Mouse (Mus musculus) ZHBTc4 (cell line): ENCODE results near the gene Pih1d1.
"Not testable (repeated sequence)": the region's sequence is repeated elsewhere in the genome, so short reads cannot be mapped to it uniquely, and the experiment has no call there.

ENCODE experiments used
- DNase-seq: peaks from one replicate; pipeline ENCODE4 v3.0.0-alpha.2; 2011; ENCODE audit warnings: low read depth, low spot score

Pih1d1 gene

DNA sequence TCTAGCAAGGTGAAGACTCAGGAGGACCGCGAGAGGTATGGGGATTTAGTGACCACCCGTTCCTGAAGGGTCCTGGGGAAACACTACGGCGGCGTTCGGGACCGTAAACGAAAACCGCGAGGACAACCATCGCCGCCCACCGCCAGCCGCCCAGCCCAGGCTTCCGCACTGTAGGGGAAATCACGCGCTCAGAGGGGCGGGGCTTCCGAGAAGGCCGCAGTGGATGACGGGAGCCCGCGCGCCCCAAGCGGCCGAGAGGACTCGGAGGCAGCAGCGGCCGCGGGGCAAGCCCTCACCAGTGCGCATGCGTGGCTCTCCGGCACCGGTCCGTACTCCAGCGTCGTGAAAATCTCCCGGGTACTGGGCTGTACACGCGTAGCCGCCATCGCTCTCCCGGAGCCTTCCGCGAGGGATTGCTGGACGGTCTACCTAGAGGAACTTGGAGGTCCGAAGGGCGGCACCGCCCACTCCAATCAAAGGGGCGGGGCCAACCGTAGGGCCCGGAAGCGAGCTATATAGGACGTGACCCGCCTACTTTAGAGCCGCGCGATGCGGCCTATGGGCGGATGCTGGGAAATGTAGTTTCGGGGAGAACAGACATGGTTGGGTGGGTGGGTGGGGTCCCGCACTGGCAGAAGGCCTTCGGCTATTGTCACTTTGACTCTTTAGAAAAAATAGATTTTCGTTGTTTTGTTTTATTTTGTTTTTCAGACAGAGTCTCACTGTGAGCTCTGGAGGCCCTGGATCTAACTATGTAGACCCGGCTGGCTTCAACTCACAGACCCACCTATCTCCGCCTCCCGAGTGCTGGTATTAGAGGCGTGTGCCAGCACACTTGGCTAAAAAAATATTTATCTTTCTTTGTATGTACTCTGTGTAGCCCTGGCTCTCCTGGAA is at the start of gene Pih1d1, which contains the start of gene Aldh16a1:
Gene Pih1d1 (plus strand): TSS at position 208 of the 897 bp plus-strand sequence.
Gene Aldh16a1 (minus strand): TSS at position 489 of the 897 bp plus-strand sequence.
- DNase-seq: peak; percentile 98

DNA sequence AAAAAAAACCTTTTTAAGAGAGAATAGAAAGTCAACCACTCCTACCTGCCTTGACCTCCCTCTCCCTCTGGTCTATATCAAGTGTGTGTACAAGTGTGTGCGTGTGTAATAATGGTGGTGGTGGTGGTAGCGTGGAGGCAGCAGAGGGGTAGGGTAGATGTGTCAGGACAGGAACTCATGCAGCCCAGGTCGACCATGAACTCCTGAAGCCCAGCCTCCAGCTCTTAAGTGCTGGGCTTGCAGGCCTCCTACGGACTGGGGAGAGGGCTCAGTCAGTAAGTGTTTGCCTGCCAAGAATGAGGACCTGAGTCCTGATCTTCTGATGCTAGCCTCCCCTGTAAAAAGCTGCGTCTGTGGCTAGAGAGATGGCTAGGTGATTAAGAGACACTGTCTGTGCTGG is 49.2 kb upstream of the Pih1d1 start:
- DNase-seq: no peak

DNA sequence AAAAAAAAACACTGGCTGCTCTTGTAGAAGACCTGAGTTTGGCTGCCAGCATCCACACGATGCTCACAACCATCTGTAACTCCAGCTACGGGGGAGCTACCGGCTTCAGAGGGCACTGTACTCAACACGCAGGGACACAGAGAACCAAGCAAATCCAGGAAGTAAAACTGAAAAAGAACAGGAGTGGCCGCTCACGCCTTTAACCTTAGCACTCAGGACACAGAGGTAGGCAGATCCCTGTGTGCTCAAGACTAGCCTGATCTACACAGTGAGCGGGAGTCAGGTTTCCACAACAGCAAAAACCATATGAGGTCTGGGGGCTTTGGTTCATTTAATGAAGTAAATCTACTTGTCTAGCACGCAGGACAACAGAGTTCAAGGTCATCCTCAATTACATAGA is 48.6 kb upstream of the Pih1d1 start:
- DNase-seq: no peak

DNA sequence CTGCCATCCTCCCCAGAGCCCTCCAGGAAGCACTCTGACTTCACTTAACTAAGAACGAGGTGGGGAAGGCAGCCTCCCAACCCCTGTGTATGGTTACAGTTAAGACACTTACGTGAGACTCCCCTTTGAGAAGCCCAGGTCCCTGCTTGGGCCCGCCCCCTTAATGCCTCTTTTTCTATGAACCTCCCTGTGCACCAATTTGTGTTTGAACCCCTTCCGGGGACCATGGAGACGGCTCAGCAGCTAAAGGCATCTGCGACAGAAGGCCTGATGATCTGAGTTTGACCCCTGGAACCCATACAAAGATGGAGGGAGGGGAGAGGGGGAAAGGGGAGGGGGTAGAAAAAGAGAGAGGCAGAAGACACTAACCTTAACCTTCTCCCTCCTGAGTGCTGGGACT is 47.7 kb upstream of the Pih1d1 start:
- no peak for DNase-seq

DNA sequence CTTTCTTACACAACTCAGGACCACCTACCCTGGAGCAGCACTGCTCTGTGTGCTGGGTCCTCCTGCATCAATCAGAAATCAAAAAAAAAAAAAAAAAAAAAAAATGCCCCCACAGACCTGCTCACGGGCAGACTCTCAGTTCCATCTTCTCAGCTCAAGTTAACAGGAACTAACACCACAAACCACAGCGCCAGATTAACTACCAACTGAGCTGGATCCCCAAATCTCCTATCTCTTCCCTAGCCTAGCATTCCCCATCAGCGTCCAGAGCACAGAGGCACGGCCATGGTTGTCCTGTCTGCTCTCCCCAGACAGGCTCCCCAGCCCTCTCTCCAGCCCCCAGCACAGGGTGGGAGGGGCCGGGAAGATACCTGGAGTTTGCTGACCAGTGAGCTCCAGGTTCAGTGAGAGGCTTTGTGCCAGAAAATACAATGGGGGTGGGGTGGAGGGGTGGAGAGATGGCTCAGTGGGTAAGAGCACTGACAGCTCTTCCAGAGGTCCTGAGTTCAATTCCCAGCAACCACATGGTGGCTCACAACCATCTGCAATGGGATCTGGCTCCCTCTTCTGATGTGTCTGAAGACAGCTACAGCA is 47.0 kb upstream of the Pih1d1 start:
- no peak for DNase-seq

DNA sequence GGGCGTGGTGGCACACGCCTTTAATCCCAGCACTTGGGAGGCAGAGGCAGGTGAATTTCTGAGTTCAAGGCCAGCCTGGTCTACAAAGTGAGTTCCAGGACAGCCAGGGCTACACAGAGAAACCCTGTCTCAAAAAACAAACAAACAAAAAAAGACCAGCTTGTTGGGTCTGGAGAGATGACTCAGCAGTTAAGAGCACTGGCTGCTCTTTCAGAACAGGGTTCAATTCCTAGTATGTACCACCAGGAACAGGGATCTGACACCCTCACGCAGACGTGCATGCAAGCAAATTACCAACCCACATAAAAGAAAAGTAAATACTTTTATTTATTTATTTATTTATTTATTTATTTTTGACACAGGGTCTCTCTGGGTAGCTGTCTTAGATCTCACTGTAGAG is 44.0 kb upstream of the Pih1d1 start:
- DNase-seq: peak; percentile 34

DNA sequence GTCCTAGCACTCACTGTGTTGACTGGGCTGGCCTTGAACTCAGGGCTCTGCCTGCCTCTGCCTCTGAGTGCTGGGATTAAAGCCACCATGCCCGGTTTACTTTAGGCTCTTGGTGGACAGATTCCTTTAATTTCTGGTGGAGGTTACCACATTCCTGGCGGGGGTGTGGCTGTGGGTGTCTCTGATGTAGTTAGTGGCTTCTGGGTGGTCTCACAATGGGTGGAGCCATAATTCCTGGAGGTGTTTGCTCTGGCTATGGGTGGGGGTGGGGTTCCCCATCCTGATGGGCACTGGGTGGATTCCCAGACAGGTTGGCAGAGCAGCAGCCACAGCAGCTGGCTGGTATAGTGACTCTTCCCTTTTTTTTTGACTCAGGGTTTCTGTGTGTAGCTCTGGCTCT is 42.2 kb upstream of the Pih1d1 start:
- peak; percentile 89 for DNase-seq

DNA sequence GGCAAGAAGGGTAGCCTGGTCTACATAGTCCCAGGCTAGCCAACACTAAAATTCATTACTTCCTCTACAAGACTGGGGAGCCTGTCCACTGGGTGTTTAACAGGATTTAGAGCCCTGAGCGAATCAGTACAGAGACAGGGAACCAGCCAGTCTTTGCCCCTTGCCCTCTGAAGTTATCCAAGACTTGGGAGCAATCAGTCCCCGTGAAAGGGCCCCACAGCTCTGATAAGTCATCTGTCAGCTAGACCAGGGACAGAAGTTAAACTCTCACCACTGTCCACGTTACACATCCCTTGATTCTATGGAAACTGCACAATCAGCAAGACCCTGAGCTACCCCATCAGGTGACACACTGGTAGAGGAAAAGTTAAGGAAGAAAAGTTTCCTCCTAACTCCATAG is 41.6 kb upstream of the Pih1d1 start:
- DNase-seq: no peak

DNA sequence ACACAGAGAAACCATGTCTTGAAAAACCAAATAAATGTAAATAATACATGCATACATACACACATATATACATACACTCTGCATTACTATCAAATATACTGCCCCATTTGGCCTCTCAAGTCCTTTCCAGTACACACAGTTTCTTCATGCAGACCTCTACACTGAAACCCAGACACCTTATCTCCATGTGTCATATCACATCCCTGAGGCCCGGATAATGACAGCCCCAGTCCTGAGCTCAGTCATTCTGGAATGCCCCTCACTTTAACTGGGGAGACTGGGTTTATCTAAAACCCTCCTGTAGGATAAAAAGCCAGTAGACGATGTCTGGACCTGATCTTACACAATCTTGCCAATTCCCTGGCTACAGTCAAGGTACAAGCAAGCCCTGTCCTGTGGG is 40.6 kb upstream of the Pih1d1 start:
- DNase-seq: no peak

DNA sequence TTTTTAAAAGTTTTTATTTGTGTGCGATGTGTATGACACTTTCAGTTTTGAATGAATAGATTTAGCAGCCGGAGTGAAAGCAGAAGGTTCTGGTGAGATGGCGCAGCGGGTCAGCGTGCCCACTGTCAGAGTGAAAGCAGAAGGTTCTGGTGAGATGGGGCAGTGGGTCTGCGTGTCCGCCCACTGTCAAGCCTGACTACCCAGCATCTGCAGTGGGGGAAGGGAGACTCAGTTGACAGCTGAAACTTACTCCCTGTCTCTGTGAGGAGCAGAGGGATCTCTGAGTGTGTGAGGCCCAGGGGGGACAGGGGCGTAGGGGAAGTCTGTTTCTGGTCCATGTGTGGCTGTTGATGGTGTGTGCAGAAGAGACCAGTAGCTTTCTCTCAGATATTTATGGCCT is 36.5 kb upstream of the Pih1d1 start:
- DNase-seq: no peak

DNA sequence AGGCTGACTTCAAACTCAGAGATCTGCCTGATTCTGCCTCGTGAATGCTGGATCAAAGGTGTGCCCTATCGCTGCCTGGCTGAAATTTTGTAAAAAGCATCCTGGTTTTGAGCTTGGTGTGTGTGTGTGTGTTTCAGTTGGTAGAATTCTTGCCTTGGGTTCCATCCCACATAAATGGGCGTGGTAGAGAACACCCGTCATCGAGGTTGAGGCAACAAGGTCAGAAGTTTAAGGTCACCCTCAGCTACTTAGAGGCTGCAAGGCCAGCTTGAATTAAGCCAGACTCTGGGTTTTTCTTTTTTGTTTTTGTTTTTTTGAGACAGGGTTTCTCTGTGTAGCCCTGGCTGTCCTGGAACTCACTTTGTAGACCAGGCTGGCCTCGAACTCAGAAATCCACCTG is 35.8 kb upstream of the Pih1d1 start:
- DNase-seq: peak; percentile 71

DNA sequence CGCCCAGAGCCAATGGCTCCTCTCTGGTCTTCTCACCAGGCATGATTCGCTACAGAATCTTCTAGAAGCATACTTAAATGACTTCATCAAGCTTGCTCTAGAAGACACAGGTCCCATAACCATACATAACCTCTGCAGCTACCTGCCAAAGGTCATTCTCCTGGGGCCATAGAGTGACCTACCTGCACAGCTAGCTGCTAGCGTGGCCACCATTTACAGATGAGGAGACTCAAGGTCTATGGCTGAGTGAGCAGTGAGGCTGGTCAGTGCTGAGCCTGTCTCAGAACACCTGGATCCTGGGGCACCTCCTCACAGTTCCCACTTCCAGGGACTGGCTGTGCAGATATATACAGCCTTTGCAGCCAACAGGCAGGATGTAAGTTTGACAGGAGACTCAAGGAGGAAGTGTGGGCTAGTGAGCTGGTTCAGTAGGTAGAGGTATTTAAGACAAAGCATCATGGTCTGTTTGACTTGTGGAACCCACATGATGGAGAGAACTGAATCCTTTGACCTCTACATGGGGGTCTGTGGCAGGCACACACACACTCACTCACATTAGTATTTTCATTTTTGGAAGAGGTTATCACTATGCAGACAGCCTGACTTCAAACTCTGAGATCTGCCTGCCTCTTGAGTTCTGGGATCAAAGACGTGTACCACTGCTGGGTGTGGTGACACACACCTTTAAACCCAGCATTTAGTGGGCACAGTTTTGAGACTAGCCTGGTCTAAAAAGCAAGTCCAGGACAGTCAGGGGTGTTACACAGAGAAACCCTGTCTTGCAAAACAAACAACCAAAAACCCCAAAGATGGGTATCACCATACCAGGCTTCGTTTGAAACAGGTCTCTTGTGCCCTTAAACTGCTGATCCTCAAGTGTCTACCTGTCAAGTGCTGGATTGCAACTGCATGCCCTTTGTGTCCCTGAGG is 34.1 kb upstream of the Pih1d1 start:
- peak; percentile 34 for DNase-seq

DNA sequence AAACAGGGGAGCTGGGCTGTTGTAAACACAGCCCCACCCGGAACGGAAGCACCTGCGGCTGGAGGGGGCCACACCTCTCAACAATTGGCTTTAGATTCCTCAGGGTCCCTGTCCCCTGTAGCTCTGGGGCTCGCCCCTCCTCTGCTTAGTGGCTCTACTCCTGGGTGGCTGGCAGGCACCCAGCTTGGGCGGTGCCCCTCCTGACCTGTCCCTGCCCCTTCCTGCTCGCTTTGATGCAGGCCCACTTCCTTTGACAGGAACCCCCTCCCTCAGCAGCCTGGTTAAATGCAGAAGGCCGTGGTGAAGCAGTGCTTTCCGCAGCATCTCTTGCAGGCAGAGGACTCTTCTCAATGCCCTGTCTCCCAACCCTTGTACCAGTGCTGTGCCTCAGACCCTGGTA is 32.7 kb upstream of the Pih1d1 start:
- peak; percentile 76 for DNase-seq

DNA sequence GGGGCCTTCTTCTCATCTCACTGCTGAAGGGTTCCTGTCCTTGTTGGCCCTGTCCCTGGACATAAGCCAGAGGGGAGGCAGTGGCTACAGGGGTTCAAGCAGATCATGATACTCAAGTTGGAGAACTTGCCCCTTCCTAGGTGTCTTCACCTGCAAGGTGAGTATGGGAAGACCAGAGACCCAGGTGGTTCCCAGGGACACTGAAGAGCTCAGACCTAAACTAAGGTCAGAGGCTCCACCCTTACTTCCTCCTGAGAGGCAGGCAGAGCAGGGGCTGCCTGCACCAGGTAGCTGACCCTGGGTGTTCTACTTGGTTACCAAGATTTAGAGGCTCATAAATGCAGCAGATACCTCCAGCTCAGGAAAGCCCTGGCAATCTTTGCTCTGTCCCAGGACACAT is 32.1 kb upstream of the Pih1d1 start:
- DNase-seq: peak; percentile 35

DNA sequence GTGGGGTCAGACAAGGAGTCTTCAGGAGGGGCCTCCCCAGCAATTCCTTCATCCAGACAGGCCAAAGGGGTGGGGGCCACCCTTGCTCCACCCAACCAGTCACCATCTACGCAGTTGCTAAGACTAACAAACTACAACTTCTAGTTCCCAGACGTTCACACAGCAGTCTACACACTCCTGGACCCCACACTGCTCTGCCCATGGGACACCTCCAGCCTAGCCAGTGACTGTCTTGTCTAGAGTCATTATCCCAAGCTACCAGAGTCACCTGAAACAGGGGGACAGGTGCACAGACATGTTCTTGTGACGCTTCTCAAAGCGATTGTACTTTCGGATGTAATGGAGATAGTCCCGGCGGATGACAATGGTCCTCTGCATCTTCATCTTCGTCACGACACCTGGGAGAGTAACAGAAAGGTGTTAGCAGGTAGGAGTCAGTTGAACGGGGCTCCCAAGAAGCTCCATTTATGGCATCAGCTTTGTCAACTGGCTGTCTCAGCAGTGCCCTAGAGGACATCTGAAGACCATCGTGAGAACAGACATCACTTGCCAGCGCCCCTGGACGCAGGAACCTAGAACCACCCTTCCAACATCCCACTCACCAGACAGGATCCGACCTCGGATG is 31.4 kb upstream of the Pih1d1 start:
- no peak for DNase-seq

DNA sequence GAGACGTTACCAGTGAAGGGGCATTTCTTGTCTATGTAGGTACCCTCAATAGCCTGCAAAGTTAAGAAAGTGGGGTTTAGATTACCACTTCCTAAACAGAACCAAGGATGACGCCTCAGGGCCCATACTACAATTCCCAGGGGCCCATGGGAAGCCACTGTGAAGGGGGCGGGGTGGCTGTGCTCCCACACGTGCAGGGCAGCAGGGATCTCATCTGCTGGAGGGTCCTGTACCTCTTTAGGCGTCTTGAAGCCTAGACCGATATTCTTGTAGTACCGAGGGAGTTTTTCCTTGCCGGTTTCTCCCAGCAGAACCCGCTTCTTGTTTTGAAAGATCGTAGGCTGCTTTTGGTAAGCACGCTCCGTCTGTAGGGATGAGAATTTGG is 30.9 kb upstream of the Pih1d1 start:
- peak; percentile 61 for DNase-seq

DNA sequence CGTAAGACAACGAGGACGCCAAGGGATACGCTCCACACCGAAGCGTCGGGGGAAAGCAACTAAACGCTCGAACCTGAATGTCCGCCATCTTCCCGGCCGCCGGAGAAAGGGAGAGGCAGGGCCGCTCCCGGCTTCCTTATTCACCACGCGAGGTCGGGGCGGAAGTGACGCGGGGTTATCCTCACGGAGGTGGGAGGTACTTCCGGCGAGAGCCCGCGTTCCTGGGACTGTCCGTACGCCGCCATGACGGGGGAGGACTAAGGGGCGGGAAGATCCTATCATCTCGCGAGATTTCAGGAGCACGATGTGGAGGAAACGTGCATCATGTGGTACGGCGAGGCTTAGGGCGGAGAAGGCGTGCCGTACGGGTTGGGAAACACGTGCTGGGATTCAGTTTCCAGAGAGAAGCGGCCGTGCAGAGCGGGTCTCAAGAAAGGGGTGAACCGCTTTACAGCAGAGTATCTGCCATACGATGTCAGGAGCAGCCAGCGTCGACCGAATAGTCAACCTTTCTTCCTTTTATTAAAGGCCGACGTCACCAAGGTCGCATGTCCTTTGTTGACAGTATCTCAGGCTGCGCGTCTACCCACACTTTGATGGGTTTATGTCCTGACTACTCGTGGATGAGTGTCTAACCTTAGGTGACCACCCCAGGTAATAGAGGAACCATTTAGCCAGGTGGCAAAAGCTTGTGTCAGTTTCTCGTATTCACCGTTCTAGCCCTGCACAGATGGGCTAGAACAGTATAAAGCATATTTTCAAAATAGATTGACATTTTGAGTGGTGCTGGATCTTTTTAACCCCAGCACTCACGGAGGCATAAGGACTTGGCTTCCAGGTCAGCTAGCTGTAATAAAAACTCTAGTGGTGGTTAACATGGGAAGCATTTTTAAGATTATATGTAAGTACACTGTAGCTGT is 29.6 kb upstream of the Pih1d1 start, which contains the start of gene Rps11:
Gene Rps11 (minus strand): TSS at position 216 of the 920 bp plus-strand sequence.
- DNase-seq: peak; percentile 100

DNA sequence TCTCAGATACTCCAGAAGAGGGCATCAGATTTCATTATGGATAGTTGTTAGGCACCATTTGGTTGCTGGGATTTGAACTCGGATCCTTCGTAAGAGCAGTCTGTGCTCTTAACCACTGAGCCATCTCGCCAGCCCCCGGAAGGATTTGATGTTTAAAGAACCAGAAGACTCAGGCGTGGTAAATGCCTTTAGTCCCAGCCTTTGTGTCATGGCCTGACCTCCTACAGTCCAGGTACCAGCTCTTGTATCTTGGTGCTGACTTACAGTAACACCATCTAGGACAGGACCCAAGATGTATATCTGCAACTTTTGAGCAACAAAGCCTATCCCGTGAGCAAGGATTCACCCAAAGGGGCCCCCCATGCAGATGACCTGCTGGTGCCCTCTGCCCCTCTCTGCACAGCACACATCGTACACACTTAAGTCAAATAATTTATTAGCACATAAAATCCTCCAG is 28.9 kb upstream of the Pih1d1 start:
- DNase-seq: peak; percentile 82

DNA sequence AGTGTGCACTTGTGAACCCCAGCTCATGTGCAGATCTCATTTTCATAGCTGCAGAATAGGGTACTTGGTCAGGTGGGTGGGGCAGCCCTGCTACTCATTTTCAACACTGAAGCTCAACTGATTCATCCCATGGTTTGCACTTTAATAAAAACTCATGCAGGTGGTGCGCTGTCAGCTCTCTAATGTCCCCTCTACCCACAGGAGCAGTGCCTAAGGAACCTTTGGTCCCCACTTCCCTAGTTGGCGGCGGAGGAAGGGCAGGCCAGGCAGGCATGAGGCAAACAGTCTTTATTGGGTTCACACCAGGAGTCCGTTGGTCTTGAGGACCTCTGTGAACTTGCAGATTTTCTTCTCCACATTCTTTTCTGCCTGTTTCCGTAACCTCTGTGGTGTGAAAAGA is 28.5 kb upstream of the Pih1d1 start:
- DNase-seq: not testable (repeated sequence)

DNA sequence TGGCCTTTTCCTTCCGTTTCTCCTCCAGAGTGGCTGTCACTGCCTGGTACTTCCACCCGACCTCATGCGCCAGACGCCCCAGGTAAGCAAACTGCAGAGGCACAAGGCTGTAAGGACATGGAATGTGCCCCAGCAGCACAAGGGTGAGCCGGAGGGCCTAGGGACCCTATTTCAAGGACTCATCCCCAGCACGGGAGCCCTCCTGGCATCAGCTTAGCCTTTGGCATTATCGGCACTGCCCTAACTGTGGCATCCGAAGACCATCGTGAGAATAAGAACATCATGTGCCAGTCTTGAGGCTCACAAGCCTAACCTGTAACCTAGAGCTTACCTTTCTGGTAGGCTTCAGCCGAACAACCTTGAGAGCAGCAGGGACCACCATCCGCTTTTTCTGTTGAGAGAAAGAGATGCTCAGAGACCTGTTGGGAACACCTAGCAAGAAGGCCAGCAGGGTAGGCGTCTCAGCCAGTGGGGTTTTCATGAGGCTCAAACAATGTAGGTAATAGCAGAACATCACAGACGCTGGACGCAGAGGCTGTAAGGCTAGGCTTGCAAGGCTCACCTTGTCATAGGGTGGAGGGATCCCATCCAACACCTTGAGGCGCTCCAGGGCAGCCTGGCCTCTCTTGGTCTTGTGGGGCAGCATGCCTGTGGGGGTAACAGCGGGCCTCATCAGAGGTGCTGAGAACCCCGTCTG is 27.8 kb upstream of the Pih1d1 start:
- peak; percentile 44 for DNase-seq
